Mouse (Mus musculus) cortical plate, adult 2 months (tissue): ENCODE measurements around the gene Acnat2. TPM values are rescaled to one million over a fixed set of nuclear protein-coding genes. Genes with fewer than 3 reads are reported as not detected.
"Not testable (repeated sequence)": the region's sequence is repeated elsewhere in the genome, so short reads cannot be mapped to it uniquely, and the experiment has no call there.

Experiments used
- H3K27ac ChIP-seq: fragments of 200-500 bp; 2 replicates; pipeline ENCODE4 v1.5.1; 2012; ENCODE audit warnings: low read length, control low read depth, inconsistent platforms; ENCODE audit not compliant: insufficient read depth
- H3K4me1 ChIP-seq: fragments of 200-500 bp; 2 replicates; pipeline ENCODE4 v1.6.1; 2011; ENCODE audit warnings: low read length; ENCODE audit not compliant: control insufficient read depth, insufficient read depth
- H3K4me3 ChIP-seq: fragments of 200-500 bp; 2 replicates; pipeline ENCODE4 v1.5.1; 2011; ENCODE audit warnings: mild to moderate bottlenecking, low read length, control low read depth; ENCODE audit not compliant: insufficient read depth
- CTCF ChIP-seq: fragments of 200-500 bp; IDR thresholded peaks from 2 replicates; pipeline ENCODE4 v1.5.1; 2011; ENCODE audit warnings: mild to moderate bottlenecking, control low read depth, low read length; ENCODE audit not compliant: insufficient read depth; ENCODE audit errors: extremely low read depth
- POLR2A ChIP-seq: fragments of 200-500 bp; IDR thresholded peaks from 2 replicates; pipeline ENCODE4 v1.6.1; 2011; ENCODE audit warnings: mild to moderate bottlenecking, low read length, control low read depth; ENCODE audit not compliant: insufficient read depth; ENCODE audit errors: extremely low read depth
- polyA plus RNA-seq: library from polyadenylated mRNA; depleted of rRNA; stranded (reverse); fragments of >200 nt; gene quantifications from 2 replicates; pipeline ENCODE4 v1.2.3, GENCODE M21; 2012; rRNA removed

Acnat2 gene
- not detected in 2 replicates for polyA plus RNA-seq

DNA sequence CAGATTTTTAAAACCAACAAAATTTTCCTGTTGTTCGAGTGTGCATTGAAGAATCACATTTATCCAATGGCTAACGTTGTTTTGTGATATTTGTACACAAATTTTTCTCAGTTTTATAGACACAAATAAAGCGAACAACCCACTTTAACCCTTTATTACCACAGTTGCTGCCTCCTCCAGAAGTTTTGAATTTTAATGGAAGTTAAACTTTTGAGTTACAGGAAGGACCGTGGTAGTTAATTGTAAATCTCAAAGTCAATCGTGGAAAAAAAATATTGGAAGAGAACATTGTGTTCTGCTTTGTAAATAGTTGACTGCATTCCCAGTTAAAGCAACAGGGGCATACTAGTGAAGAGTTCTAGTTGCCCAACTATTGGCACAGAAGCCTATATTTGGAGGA, at the start of gene Acnat2:
TSS of gene Acnat2 (minus strand) at position 195 of the 400 bp plus-strand sequence.
- H3K27ac ChIP-seq, H3K4me3 ChIP-seq, H3K4me1 ChIP-seq: not testable (repeated sequence)

DNA sequence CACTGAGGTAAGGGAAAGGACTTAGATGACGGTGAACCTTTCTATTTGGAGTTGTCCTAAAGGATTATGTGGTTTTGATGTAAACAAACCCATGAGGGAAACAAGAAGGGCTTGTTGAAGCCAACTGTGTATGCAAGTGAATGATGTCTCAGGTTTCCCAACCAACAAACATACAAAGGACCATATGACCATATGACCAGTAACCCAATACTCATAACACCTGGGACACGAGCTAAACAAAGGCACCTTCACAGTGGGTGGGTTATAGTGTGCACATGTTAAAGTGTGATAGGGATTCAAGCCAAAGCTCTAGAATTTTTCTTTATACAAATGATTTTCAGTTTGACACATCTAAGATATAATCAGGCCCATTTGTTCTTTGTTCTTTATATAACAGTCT, 48.2 kb upstream of the Acnat2 start:
- TF ChIP-seq CTCF (no peak), POLR2A (no peak)
- no peak overlapping the region for H3K27ac ChIP-seq

DNA sequence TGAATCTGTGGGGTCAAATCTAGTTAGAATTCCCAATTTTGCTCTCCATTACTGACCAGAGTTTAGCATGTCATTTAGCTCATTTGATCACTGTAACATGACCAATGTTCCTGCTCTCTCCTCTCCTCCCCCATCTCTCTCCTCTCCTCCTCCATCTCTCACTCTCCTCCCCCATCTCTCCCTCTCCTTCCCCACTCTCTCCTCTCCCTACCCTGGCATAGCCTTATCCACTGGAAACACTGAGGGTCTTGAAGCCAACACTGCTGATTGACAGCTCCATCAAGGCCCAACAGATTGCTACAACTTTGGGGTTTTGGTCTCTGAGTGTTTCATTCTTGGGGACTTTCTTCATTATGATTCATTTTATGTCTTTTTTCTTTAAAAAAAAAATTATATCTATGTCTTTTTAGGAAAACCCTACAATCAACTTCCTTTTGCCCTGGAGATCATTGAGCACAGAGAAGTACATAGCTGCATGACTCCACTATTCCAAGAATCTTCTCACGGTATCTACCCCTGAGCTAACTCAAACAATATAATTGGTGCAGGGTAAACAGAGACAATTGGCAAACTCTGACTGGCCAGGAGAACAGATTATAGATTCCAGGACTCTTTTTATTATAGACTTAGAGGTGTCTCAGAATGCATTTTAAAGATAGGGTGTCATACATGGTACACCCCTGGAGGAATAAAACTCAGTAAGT, 44.0 kb upstream of the Acnat2 start:
- Histone ChIP-seq H3K27ac (no peak overlapping the region), H3K4me3 (no peak overlapping the region), H3K4me1 (no peaks in the 10 kb centered on the region)
- TF ChIP-seq CTCF (no peak), POLR2A (no peak)

More for the DNA sequence above, 48.2 kb upstream of the Acnat2 start:
- Histone ChIP-seq H3K4me1 (no peaks in the 10 kb centered on the region), H3K4me3 (no peak overlapping the region)

DNA sequence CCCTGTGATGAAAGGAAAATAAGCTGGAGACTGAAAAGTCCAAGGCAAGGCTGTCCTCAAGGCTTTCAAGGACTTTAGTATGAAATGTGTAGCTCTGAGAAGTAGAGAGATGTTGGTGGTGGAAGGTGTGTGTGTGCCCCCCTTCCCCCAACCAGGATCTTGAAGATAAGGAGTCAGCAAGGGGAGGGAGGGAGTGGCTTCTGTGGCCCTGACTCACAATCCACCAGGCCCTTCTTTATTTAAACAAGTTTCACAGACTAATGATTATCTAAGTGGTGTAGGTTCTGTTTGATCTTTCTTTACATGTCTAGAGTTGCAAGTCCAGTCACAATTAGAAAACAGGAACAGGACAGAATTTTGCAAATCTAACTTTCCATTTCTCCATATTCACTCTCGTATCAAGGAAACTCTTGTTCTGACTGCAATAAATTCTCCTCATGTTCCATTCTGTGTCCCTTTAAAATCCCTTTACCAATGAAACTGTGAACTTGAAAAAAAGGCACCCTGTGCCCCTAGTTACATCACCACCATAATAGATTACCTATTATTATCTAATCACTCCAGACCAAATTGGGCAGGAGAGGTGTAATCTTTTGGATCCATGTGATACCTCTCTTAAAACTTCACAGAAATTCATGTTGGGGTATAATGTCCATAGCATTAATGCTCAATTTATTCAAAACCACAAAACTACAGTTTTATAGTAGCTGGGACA, 43.3 kb upstream of the Acnat2 start:
- H3K27ac ChIP-seq, H3K4me1 ChIP-seq, H3K4me3 ChIP-seq: not testable (repeated sequence)

DNA sequence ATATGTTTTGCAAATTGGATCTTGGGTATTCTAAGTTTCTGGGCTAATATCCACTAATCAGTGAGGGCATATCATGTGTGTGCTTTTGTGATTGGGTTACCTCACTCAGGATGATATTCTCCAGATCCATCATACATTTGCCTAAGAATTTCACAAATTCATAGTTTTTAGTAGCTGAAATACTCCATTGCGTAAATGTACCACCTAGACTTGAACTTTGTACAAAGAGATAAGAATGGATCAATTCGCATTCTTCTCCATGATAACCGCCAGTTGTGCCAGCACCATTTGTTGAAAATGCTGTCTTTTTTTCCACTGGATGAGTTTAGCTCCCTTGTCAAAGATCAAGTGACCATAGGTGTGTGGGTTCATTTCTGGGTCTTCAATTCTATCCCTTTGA, 29.0 kb upstream of the Acnat2 start:
- not testable (repeated sequence) for H3K27ac ChIP-seq, H3K4me1 ChIP-seq, H3K4me3 ChIP-seq

DNA sequence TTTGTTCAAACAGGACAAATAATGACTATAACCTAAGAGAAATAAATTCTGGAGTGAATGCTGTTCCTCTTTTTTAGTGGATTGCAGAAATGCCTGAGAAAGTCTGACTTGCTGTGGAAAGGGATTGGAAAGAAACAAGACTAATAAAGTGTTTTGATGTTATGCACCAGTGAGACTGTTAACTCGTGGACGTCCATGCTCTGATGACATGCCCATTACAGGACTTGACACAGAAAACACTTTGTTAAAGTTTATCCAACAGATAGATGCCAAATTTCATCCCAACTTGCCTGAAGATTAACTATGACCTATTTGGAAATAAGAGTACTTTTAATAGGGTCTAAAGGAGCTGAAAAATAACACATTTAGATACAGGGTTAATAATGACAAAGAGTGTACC, 2.2 kb upstream of the Acnat2 start:
- not testable (repeated sequence) for H3K4me1 ChIP-seq

DNA sequence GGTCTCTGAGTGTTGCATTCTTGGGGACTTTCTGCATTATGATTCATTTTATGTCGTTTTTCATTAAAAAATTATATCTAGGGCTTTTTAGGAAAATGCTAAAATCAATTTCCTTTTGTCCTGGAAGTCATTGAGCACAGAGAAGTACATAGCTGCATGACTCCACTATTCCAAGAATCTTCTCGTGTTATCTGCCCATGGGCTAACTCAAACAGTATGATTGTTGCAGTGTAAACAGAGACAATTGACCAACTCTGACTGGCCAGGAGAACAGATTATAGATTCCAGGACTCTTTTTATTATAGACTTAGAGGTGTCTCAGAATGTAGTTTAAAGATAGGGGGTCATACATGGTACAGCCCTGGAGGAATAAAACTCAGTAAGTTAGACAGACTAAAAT, 21.1 kb downstream of the Acnat2 start:
- TF ChIP-seq CTCF (no peak), POLR2A (no peak)
- Histone ChIP-seq H3K27ac (no peak overlapping the region), H3K4me3 (no peak overlapping the region), H3K4me1 (no peaks in the 10 kb centered on the region)

More for the DNA sequence above, 2.2 kb upstream of the Acnat2 start:
- H3K4me3 ChIP-seq, H3K27ac ChIP-seq: not testable (repeated sequence)

DNA sequence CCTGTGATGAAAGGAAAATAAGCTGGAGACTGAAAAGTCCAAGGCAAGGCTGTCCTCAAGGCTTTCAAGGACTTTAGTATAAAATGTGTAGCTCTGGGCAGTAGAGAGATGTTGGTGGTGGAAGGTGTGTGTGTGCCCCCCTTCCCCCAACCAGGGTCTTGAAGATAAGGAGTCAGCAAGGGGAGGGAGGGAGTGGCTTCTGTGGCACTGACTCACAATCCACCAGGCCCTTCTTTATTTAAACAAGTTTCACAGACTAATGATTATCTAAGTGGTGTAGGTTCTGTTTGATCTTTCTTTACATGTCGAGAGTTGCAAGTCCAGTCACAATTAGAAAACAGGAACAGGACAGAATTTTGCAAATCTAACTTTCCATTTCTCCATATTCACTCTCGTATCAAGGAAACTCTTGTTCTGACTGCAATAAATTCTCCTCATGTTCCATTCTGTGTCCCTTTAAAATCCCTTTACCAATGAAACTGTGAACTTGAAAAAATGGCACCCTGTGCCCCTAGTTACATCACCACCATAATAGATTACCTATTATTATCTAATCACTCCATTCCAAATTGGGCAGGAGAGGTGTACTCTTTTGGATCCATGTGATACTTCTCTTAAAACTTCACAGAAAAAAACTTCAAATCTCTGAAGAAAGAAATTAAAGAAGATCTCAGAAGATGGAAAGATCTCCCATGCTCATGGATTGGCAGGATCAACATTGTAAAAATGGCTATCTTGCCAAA, 24.2 kb downstream of the Acnat2 start:
- H3K27ac ChIP-seq, H3K4me1 ChIP-seq: not testable (repeated sequence)

DNA sequence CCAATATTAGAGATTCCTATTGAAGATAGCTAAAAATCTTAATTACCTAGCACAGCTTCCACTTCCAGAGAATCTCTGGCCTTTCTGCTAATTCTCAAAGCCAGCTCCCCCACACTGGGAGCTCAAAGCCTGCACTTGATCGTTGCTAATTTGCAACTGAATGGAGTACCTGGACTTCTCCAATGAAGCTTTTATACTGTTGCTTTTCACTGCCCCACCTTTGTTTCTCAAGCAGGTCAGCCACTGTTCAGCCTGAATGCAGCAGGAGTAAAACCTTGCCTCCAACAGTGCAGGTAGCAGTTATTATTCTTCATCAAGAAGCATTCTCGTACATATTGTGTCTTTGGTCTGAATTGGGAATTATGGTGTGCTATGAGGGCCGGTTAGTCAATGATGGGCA, 39.9 kb downstream of the Acnat2 start:
- not testable (repeated sequence) for H3K4me1 ChIP-seq, H3K4me3 ChIP-seq, H3K27ac ChIP-seq

More for the DNA sequence above, 24.2 kb downstream of the Acnat2 start:
- H3K4me3 ChIP-seq: not testable (repeated sequence)

DNA sequence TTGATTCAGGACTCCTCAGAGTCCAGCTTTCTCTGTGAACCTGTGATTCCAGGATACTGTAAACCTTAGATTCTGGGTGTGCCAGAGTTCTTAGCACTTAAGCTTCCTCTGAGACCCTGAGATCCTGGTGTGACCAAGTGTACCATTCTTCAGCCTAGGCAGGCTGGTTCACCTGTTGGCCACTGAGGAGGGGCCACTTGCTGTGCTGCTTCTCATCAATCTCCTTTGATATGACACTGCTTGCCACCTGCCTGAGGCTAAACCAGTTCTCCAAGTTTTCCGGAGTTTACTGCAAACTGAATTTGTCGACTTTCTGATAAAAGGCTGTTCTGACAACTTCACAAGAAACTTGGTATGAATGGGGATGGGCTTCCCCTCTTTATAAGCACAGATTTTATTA, 50.9 kb downstream of the Acnat2 start:
- H3K4me3 ChIP-seq: no peak overlapping the region
- TF ChIP-seq POLR2A: no peak
- no peak for TF ChIP-seq CTCF
- H3K4me1 ChIP-seq: no peaks in the 10 kb centered on the region
- no peak overlapping the region for H3K27ac ChIP-seq
